Mouse (Mus musculus) embryonic facial prominence, embryonic 14.5 days (tissue): ENCODE results near the gene Adat3. TPM values are rescaled to one million over a fixed set of nuclear protein-coding genes. Genes with fewer than 3 reads are reported as not detected.

Experiments
- ATAC-seq: fragments of 200-750 bp; cut with Nextera tagmentation; 2 replicates; pipeline ENCODE4 v1.8.0; 2017; ENCODE audit warnings: low read depth, moderate number of reproducible peaks, moderate TSS enrichment
- DNase-seq: peaks from one replicate; pipeline ENCODE4 v3.0.0-alpha.2; 2015; ENCODE audit warnings: low spot score
- H3K27ac ChIP-seq: fragments of 300-500 bp; sonication (generic); replicated peaks from 2 replicates; pipeline ENCODE4 v1.5.1; 2014; ENCODE audit warnings: low read depth, mild to moderate bottlenecking, low read length, moderate library complexity
- H3K27me3 ChIP-seq: fragments of 300-500 bp; sonication (generic); replicated peaks from 2 replicates; pipeline ENCODE4 v1.6.1; 2014; ENCODE audit warnings: low read length; ENCODE audit not compliant: control insufficient read depth, insufficient read depth
- H3K36me3 ChIP-seq: fragments of 300-500 bp; sonication (generic); 2 replicates; pipeline ENCODE4 v1.6.1; 2014; ENCODE audit warnings: low read length, mixed read lengths; ENCODE audit not compliant: control insufficient read depth, insufficient read depth
- H3K4me1 ChIP-seq: fragments of 300-500 bp; sonication (generic); 2 replicates; pipeline ENCODE4 v1.6.1; 2014; ENCODE audit warnings: antibody characterized with exemption, low read length; ENCODE audit not compliant: control insufficient read depth, insufficient read depth
- H3K4me2 ChIP-seq: fragments of 300-500 bp; sonication (generic); 2 replicates; pipeline ENCODE4 v1.6.1; 2014; ENCODE audit warnings: low read depth, mild to moderate bottlenecking, low read length, moderate library complexity, mixed read lengths
- H3K4me3 ChIP-seq: fragments of 300-500 bp; sonication (generic); 2 replicates; pipeline ENCODE4 v1.5.1; 2014; ENCODE audit warnings: low read depth, mild to moderate bottlenecking, low read length
- H3K9ac ChIP-seq: fragments of 300-500 bp; sonication (generic); 2 replicates; pipeline ENCODE4 v1.6.1; 2014; ENCODE audit warnings: low read depth, mild to moderate bottlenecking, low read length, moderate library complexity, mixed read lengths
- H3K9me3 ChIP-seq: fragments of 300-500 bp; sonication (generic); 2 replicates; pipeline ENCODE4 v1.6.1; 2016; ENCODE audit warnings: low read length; ENCODE audit not compliant: control insufficient read depth
- WGBS: fragments of 180-500 bp; shearing (Covaris S2); extraction: QIAGEN DNeasy Blood & Tissue Kit; methylation state at CpG from one replicate; pipeline ENCODE4 v1.1.7; 2014; 5-methylcytosine and 5-hydroxymethylcytosine counted together
- polyA plus RNA-seq: library from polyadenylated mRNA; unstranded; fragments of >200 nt; fragmentation: Nextera tagmentation; extraction: Ambion mirVana; gene quantifications from 2 replicates; pipeline ENCODE4 v1.2.1, GENCODE M21; 2014

The Adat3 gene
- polyA plus RNA-seq, 1 experiment from 2014 or later, result 6.1 TPM

DNA sequence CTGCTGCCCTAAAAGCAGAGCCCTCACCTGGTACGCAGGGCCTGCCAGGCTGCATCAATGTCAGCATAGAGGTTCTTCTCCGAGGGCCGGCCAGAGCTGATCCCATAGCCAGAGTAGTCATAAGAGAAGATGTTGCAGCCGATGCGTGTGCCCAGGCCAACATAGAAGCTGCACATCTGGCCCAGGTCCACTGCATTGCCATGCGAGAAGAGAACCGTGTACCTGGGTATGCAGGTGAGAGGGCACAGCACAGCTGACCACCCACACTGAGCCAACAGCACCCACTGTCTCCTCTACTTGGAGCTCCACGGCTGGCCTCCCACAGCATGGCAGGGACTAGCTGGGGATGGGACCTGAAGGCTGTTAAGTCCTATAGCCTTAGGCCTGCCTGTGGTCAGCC is 17.1 kb upstream of the Adat3 start:
- H3K4me1 ChIP-seq, result peaks cover 11% of the 10 kb centered on the region
- peak overlapping the region; percentile 13; the same call in 1 of the 2 replicates for H3K4me2 ChIP-seq
- no peak overlapping the region for H3K4me3 ChIP-seq
- no peaks in the 10 kb centered on the region for H3K27me3 ChIP-seq
- ATAC-seq, result no peak
- H3K27ac ChIP-seq, result no peak overlapping the region
- peaks cover 38% of the 10 kb centered on the region for H3K36me3 ChIP-seq
- H3K9me3 ChIP-seq, result no peaks in the 10 kb centered on the region
- no peak for DNase-seq
- H3K9ac ChIP-seq, result no peak overlapping the region
- WGBS, result 92% methylated on average over 6 of the region's 8 CpGs

DNA sequence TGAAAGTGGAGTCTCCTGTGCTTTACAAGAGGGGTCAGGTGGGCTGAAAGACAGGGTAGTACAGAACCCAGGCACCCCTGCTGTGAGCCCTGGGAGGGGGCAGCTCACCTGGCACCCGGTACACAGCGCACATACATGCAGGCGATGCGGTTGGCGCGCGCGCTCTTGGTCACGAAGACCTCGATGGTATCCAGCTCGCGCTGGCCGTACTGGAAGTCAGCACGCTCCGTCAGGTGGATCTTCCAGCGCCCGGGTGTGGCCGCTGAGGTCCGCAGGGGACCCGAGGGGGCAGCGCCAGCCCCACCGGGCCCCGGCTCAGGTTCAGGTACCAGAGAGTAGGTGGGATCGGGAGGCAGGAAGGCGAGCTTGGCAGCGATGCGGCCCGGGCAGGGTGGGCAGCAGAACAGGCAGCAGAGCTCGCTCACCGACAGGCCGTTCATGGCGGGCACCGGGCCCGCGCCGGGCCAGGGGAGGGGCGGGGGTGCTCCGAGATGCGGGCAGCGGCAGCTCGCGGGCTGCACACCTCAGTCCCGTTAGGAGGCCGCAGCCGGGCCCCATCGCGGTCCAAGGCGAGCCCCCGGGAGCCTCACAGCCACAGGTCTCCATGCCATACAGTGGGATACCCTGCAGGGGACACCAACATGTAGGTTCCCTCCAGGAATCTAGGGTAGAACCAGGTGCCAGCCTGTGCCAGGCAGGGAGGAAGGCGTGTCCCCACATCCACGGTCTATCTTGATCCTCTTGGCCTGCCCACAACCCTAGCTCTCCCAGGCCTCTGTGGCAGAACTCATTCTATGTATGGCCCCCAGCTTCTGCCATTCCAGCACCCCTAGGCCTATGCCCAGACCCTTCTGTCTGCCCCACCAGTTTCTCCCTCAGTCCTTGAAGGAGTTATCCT is 16.0 kb upstream of the Adat3 start:
- H3K4me2 ChIP-seq, result peak overlapping the region; percentile 13; the same call in 1 of the 2 replicates
- DNase-seq (no peak), ATAC-seq (no peak)
- 94% methylated on average over 35 of the region's 51 CpGs for WGBS
- H3K36me3 ChIP-seq, result peaks cover 38% of the 10 kb centered on the region
- H3K27ac ChIP-seq, result peak overlapping the region; percentile 16; the same call in 1 of the 2 replicates
- H3K4me1 ChIP-seq, result peaks cover 11% of the 10 kb centered on the region
- no peaks in the 10 kb centered on the region for H3K9me3 ChIP-seq
- no peaks in the 10 kb centered on the region for H3K27me3 ChIP-seq
- no peak overlapping the region; the same call in 1 of the 2 replicates for H3K4me3 ChIP-seq
- H3K9ac ChIP-seq, result peak overlapping the region; percentile 25; the same call in 1 of the 2 replicates

DNA sequence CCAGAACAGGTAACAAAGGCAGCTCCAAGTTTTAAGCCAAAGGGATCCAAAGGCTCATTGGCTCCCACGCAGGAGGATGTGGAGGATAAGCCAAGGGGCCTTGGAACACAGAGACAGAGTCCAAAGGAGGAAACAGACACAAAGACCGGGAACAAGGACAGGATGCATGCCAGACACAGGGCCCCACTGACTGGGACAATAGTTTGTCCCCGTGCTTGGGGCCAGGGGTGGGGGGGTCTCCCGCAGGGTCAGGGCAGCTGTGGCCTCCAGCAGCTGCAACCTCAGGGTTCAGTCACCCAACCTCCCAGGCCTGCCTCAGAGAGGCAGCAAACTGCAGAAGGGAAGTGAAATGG is 15.4 kb upstream of the Adat3 start:
- no peak overlapping the region for H3K4me3 ChIP-seq
- peak; percentile 44 for DNase-seq
- peaks cover 11% of the 10 kb centered on the region for H3K4me1 ChIP-seq
- H3K4me2 ChIP-seq, result no peak overlapping the region
- H3K36me3 ChIP-seq, result peaks cover 36% of the 10 kb centered on the region
- peak overlapping the region; percentile 16; the same call in 1 of the 2 replicates for H3K27ac ChIP-seq
- no peak overlapping the region for H3K9ac ChIP-seq
- no peaks in the 10 kb centered on the region for H3K9me3 ChIP-seq
- no peaks in the 10 kb centered on the region for H3K27me3 ChIP-seq
- ATAC-seq, result no peak
- 45% methylated on average over 3 of the region's 4 CpGs for WGBS

DNA sequence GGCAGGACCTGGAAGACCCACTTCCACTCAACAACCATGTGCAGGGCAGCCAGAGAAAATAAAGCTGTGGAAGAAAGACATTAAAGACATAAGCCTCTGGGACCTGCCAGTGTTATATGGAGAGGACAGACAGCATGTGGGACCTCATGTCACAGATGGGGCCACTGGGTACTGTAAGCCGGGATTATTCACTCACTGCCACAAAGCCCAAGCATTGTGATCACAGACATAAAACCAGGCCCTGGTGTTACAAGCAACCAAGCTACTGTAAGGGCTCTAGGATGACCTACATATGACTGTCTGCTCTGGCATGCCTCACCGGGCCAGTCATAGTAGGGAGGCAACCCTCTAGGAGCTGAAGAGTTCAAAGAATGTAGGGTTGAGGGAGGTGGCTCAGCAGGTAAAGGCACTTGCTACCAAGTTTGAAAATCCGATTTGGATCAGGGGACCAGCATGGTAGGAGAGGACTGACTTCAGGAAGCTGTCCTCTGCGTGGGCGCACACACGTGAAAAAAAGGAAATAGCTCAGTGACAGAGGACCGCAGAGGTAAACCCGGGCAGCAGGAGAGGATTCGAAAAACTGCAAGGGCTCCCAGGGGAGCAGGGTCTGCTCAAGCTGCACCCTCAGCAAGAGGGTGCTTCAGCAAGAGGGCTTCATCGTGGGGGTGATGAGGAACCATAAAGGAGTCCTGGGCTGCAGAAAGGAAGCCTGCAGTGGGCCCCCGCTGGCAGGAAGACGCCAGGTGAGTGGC is 13.4 kb upstream of the Adat3 start:
- Histone ChIP-seq H3K4me3 (peak overlapping the region; percentile 99), H3K36me3 (peaks cover 17% of the 10 kb centered on the region), H3K27me3 (no peaks in the 10 kb centered on the region), H3K27ac (peak overlapping the region; percentile 65; the same call in 1 of the 2 replicates), H3K9ac (peak overlapping the region; percentile 94), H3K9me3 (no peaks in the 10 kb centered on the region), H3K4me1 (peaks cover 11% of the 10 kb centered on the region), H3K4me2 (peak overlapping the region; percentile 98)
- no peak for ATAC-seq
- DNase-seq, result no peak
- WGBS, result 16% methylated on average over 12 of the region's 12 CpGs

DNA sequence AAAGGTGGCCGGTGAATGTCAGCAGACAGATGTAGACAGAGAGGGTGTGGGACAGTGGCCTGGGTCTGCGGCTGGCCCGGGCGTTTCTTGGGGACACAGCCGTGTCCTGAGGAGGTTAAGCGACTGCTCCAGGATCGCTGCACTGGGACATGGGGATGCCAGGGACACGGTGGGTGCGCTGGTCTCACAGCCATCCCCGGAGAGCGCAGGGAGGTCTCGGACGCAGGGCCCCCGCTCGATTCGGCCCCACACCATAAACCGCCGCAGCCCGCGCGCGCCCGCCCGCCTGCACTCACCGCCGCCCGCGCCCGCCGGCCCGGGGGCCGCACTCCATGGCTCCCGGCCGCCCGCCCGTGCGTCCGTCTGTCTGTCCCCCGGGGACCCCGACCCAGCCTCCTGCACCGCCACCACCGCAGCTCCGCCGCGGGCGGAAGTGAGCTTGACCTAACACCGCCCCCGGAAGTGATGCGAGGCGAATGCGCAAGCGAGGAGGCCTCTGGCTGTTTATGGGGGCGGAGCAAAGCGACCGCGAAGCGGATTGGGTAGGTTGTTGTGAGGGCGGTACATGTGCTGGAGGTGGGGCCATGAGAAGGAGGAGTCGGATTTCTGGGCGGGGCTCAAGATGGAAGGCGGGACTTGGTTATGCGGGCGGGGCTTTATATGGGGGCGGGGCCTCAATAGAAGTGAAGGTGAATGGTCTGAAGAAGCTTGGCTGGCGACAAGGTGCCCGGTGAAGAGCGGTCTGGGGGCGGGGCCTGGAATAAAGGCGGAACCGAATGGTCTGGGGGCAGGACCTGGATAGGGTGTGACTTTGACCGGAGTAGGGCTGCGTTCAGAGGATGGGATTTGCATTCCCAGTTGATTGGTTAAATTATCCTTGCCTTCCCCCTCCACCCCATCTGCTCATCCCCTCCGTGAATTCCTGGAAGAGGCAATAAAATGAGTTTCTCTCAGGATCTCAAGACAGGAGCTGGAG is 12.5 kb upstream of the Adat3 start, which contains the start of gene Abhd17a:
TSS of gene Abhd17a (minus strand) at position 463 of the 976 bp plus-strand sequence.
- Histone ChIP-seq H3K9ac (peak within 1 kb of the TSS; percentile 94), H3K27ac (peak within 1 kb of the TSS; percentile 65), H3K4me1 (peaks cover 11% of the 10 kb centered on the region), H3K27me3 (no peaks in the 10 kb centered on the region), H3K9me3 (no peaks in the 10 kb centered on the region), H3K4me3 (peak within 1 kb of the TSS; percentile 99), H3K36me3 (peaks cover 14% of the 10 kb centered on the region), H3K4me2 (peak within 1 kb of the TSS; percentile 98)
- ATAC-seq (peak; percentile 97), DNase-seq (peak; percentile 99)
- under 1% methylated on average over 42 of the region's 73 CpGs for WGBS

DNA sequence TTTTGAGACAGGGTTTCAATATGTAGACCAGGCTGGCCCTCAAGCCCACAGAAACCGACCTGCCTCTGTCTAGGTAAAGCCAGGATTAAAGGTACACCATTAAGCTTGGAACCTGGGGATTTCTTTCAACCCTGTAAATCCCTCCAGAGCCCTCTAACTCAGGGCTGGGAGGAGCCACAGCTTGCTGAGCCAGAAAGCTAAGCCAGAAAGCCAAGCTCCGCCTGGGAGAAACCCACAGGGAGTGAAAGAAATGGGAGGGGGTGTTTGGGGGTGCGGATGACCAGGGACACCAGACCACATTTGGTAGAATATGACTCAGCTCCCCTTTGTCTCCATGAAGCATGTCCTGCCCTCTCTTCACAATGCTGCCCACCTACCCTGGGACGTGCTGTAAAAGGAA is 6.4 kb upstream of the Adat3 start:
- Histone ChIP-seq H3K9ac (no peak overlapping the region), H3K4me3 (no peak overlapping the region), H3K27ac (no peak overlapping the region), H3K27me3 (no peaks in the 10 kb centered on the region), H3K36me3 (no peaks in the 10 kb centered on the region), H3K4me2 (no peak overlapping the region), H3K9me3 (no peaks in the 10 kb centered on the region), H3K4me1 (no peaks in the 10 kb centered on the region)
- DNase-seq, result no peak
- 46% methylated on average over 4 of the region's 4 CpGs for WGBS
- no peak for ATAC-seq

DNA sequence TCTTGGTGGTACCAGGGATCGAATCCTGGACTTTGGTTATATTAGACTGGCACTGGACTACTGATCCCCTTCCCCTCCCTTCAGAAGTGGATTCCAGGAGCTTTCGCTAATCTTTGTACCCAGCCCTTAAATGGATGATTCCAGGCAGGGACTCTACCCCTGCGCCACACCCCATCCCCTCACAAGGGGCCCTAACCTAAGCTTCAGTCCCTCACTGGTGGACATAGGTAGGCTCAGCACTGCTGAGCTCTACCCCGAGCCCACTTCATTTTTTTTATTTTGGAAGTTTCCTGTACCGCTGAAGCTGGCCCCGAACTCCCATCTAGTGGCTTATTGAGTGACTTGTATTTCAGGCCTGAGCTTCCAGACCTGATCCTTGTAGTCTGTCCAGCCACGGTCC is 684 bp downstream of the Adat3 start:
- Histone ChIP-seq H3K36me3 (peaks cover 21% of the 10 kb centered on the region), H3K9ac (peak overlapping the region; percentile 69), H3K9me3 (no peaks in the 10 kb centered on the region), H3K4me3 (peak overlapping the region; percentile 64), H3K4me1 (peaks cover 16% of the 10 kb centered on the region), H3K27ac (peak overlapping the region; percentile 78; the same call in 1 of the 2 replicates), H3K4me2 (peak overlapping the region; percentile 94), H3K27me3 (no peaks in the 10 kb centered on the region)
- ATAC-seq, result no peak
- no peak for DNase-seq
- 29% methylated on average over 7 of the region's 7 CpGs for WGBS
